Mouse (Mus musculus) cortical plate, adult 2 months (tissue): Measurements from ENCODE around the gene Ttc34.

ENCODE experiments used
- CTCF ChIP-seq: fragments of 200-500 bp; IDR thresholded peaks from 2 replicates; pipeline ENCODE4 v1.5.1; 2011; ENCODE audit warnings: mild to moderate bottlenecking, control low read depth, low read length; ENCODE audit not compliant: insufficient read depth; ENCODE audit errors: extremely low read depth
- POLR2A ChIP-seq: fragments of 200-500 bp; IDR thresholded peaks from 2 replicates; pipeline ENCODE4 v1.6.1; 2011; ENCODE audit warnings: mild to moderate bottlenecking, low read length, control low read depth; ENCODE audit not compliant: insufficient read depth; ENCODE audit errors: extremely low read depth

GRCm38 (mm10) chr4:154853881-154854280 is 16.6 kb downstream of the Ttc34 start:
- no peak for TF ChIP-seq CTCF
- TF ChIP-seq POLR2A, result no peak
